Mouse (Mus musculus) CD4-positive helper T cell, adult 2 months (primary cell): ENCODE measurements around the gene Aqp7.

Experiments
- DNase-seq: peaks from one replicate; pipeline ENCODE4 v3.0.0-alpha.2; 2012; ENCODE audit warnings: low read depth, missing footprints, low spot score

Gene Aqp7

DNA sequence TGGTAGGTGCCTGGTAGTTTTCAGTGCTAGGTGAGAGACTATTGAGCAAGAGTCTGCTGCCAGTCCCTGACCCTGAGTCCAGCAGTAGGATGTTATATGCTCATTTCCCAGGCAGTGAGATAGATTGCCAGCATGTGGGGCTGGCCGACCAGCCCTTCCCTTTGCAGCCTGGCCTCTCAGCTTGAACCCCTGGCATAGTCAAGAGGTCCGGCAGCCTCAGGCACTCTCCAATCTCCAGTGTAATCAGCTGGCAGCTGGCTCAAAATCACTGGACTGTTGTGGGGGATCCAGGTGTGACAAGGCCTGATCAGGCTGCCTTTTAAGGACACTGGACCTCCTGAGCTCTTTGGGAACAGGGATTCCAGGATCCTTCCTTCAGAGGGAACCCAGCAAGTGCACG, 15.4 kb upstream of the Aqp7 start:
- DNase-seq, result no peak

DNA sequence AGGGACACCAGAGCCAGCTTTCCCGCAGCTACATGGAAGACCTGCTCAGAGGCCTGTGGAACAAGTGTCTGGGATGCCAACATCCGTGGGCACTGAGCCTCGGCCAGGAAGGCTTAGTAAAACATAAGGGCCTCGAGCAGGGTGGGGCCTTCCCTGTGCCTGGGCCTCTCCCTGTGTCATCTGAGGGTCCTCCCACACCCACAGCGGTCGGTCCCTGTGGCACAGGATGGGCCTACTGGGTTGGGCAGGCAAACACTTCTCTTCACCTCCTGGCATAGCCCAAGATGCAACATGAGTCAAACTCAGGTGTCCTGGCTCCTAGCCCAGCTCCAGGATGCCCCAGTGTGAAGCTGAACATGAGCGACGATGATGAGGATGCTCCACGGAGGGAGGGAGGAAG, 9.4 kb upstream of the Aqp7 start:
- no peak for DNase-seq

DNA sequence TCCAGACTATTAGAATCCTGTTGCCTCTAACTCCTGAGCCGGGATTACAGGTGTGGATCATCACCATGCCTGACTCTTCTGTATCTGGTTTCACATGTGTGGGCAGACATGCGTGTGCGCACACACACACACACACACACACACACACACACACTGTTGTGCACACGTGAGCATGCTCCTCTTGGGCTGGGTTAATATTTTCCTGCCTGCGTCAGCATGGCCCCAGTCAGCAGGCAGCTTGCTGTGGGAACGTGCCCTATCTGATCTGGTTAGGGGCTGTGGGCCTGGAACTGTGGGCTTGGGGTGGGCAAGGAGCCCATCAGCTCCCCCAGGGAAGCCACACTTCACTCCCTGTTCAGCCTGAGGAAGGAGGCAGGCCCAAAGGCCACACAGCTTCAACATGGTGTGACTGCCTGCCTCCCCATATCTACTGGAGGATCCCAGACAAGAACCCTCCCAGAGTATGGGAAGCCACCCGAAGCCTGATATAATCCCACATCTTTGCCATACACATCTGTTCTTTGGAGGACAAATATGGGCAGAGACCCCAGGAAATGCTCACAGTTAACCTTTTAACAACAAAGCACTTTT, 8.9 kb upstream of the Aqp7 start:
- no peak for DNase-seq

DNA sequence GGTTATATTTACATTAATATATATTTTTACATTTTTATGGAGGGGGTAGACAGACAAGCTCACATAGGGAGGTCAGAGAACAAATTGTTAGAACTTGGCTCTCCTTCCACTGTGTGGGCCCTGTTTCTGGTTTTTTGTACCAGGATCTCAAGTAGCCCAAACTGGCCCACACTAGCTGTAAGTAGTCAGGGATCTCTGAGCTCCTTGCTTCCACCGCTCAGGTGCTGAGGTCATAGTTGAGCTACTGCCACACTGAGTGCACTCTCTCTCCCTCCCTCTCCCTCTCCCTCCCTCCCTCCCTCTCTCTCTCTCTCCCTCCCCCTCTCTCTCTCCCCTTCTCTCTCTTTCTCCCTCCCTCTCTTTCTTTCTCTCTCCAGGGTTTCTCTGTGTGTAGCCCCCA, 8.3 kb upstream of the Aqp7 start:
- DNase-seq, result no peak

DNA sequence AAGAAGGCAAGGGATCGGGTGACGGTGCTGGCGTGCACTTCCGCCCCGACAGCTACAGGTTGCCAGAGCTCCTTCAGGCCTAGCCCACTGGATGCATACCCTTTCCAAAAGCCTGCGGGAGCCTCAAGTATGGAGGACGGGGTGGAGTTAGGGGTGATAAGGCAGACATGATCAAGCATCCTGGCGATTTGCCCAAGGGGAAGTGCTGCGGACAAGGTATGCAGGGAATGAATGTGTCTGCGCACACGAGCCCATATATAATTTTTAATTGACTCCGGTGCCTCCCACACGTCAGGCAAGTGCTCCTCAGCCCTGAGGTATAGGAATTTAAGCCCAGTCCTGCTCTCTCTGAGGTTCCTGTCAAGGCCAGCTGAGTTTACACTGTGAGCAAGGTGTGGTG, 7.2 kb upstream of the Aqp7 start:
- DNase-seq, result no peak

DNA sequence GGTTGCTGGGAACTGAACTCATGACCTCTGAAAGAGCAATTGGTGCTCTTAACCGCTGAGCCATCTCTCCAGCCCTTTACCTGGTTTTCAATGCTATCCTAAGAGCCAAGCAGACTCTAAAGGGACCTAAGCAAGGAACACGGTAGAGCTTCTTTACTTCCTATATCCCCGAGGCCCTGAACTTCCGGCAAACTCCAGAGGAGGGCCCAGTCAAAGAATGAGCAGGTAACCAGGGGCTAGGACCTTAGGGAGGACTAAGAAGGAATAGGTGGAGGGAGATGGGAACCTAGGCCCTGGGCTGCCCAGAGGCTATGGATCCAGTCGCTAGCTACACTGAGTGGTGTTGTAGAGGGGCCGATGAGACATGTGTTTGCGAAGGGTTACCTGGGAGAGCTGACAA, 3.8 kb upstream of the Aqp7 start:
- no peak for DNase-seq

DNA sequence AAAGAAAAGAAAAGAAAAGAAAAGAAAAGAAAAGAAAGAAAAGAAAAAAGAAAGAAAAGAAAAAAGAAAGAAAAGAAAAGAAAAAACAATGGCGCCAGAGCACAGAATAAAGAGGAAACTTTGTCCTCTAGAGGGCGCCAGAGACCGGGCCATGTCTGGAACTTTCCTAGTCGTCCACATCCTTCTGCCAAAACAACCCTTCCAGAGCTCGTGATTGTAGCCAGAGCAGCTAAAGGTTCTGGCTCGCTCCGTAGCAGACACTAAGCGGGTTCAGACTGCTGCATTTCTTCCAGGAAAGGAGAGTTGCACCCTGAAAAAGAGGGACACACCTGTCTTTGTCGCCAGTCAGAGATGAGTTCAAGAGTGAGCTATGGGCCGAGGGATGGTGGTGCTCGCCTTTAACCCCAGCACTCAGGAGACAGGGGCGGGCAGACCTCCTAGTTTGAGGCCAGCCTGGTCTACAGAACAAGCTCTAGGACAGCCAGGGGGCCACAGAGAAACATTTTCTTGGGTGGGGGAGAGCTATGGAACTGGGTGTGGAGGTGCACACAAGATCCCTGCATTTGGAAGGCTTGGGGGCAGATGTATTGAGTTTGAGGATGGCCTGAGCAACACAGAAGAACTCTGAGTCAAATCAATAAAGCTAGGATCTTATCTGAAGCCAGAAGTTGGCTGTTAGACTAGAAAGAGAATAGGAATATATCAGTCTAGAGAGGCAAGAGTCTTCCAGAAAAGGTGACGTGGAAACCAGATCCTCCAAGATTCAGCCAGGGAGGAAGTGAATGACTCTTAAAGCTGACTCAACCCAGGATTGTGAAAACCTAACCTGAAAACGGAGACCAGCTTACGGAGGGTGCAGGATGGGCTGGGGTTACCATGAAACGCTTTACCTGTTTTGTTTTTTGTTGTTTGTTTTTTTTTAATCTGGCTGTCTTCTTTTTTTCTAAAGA, 3.1 kb upstream of the Aqp7 start:
- peak; percentile 68 for DNase-seq

DNA sequence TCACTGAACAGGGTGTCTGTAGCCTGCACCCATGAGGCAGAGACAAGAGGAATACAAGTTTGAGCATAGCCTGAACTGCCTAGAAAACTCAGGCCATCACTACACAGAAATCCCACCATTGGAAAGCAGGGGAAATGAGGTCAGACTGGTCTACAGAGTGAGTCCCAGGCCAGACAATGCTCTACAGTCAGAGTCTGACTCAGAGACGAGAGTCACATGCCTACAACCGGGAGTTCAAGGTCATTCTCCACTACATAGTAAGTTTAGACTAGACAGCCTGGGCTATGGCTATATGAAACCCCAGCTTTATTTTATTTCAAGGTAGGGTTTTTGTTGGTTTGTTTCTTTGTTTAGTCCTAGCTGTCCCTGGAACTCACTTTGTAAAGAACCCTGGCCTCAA, 987 bp upstream of the Aqp7 start:
- no peak for DNase-seq

DNA sequence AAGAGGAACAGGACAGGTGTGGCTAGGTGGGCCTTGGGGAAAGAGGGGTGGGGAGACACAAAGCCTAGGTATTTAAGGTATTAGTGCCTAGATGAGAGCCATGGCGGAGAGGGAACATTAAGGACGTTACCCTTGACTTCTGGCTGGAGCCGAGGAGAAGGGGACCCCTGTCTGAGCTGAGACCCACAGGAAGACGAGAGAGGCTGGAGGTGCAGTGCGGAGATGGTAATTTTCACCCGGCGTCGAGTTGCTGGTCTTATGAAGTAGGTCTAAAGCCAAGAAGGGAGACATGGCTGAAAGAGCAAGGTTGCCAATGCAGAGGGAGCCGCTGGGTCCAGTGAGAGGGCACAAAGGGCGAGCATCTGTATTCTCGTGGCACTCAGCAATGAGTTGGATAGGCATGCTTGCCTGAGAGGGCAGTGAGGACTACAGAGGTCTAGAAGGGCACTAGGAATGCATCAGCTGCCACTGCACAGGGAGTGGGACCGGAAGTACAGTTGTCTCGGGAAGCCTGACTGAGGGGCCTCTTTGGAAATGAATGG, 1.6 kb downstream of the Aqp7 start:
- DNase-seq, result no peak

DNA sequence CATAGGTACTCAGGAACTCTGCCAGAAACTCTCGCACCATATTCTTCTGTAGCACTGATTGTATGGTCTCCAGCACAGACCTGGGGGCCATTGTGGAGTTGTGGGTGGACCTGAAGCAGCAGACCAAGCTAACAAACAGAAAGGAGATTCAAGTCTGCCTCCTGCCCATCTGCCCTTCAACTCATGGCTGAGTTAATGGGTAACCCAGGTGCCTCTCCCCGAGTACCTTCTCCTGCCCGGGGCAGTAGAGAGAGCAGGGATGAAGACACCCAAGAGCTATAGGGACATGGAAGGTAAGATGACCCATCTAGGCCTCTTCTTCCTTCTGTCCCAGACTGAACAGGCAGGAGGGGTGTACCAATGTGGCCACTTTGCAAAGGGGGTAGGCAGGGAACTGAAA, 2.7 kb downstream of the Aqp7 start:
- no peak for DNase-seq

DNA sequence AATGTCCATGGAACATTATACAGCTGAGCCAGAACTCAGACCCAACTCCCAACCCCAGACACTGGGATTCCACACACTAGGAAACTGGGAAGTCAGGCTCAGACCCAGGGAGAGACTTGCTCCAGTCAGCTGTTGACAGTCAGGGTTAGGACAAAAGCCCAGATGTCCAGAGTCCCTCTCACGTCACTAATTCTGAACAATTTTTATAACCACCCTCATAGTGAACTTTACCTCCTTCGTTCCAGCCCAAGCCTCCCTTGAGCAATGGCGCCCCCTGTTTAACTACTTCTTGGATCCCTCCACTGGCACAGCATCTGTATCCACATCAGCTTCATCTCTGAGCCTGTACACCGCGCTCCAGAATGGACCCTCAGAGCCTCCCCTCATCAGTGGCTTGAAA, 4.0 kb downstream of the Aqp7 start:
- DNase-seq, result no peak

DNA sequence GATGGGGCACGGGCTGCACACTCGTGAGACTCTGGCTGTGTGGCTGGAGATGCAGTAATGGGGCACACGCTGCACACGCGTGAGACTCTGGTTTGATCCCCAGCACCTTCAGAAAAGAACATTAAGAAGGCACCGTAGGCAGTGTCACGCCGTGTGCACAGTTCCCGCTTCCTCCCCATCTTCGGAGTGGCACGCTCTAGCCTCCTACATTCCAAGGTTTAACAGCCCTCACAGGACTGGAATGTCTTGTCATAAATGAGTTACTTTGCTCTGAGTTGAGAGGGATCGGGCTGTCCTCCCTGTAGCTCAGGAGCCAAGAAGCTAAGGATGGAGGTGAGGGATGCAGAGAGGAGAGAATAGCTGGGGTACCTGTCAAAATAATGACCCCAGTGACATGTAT, 5.1 kb downstream of the Aqp7 start:
- no peak for DNase-seq

DNA sequence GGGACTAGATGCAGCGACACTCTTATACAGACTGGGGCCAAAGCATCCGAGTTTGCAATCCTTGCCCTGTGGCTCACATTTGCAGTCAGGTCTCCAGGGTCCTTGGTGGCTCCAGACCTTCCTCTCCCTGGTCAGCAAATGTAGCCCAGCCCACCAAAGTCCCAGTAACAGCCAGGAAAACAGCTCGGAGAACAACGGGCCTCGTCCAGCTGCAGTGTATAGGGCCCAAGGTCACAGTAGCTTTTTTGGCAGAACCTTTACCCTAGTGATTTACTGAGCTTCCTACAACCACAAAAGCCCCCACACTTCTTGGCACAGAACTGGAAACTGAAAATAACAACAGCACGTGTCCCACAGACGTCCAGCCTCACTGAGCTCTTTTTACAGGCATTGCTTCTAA, 7.0 kb downstream of the Aqp7 start:
- DNase-seq, result no peak

DNA sequence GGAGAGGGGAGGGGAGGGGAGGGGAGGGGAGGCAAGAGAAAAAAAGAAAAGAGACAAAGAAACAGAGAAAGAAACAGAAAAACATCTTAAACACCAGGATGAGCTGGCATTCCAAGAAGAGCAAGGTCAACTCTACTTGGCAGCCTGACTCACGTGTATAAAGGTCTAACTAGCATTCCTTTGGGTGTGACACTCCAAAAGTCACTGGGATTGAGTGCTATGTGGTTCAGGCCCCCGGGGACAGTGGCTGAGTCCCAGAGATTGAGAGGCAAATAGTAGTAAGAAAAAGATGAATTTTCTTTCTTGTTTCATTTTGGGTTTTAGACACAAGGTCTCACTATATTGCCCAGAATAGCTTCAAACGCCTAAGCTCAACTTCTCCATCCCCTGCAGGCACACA, 10.0 kb downstream of the Aqp7 start:
- DNase-seq, result no peak

DNA sequence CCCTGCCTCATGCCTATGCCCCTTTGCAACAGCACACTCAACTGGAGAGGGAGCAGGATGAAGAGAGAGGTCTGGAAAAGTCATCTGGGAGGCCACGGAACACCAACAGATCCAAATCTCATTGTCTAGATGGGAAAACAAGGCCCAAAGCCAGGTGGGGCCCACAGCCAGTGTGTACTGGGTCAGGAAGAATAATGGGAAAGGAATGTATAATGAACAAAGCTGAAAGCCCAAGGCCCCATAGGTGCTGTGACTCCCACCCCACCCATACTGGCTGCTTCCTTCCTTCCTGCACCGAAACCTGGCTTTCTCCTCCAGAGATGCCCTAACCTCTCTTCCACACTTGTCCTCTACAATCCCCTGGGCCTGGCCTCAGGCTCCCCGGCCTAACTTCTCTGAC, 16.7 kb downstream of the Aqp7 start:
- no peak for DNase-seq

DNA sequence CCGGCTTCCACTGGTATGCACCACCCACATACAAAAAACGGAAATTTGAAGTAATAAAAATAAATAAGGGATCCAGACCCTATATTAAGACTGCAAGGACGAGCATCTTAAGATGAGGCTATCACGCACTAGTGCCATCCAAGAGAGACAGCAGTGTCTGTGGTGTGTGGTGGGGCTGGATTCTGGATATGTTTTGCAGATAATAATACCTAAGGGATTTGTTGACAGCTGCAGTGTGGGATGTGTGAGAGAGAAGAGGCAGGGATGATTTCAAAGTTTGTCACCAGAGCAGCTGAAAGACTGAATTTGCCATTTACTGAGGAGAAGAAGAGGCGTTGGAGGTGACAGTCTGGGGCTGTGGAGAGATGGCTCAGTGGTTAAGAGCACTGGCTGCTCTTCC, 18.6 kb downstream of the Aqp7 start:
- DNase-seq, result no peak

DNA sequence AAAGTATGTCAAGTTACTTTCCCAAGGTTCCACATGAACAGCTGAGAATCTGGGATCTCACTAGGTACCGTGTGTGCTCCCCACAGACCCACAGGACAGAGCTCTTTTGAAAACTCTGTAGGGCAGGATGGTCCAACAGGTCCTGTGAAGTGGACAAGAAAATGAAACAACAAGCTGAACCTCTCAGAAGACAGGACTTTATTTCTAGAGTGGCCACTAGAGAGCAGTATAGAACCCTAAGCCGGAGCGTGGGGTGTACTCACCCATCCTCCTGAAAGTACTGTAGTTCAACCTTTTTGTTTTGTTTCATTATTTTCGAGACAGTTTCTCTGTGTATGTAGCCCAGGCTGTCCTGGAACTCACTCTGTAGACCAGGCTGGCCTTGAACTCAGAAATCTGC, 19.7 kb downstream of the Aqp7 start:
- DNase-seq, result peak; percentile 28

DNA sequence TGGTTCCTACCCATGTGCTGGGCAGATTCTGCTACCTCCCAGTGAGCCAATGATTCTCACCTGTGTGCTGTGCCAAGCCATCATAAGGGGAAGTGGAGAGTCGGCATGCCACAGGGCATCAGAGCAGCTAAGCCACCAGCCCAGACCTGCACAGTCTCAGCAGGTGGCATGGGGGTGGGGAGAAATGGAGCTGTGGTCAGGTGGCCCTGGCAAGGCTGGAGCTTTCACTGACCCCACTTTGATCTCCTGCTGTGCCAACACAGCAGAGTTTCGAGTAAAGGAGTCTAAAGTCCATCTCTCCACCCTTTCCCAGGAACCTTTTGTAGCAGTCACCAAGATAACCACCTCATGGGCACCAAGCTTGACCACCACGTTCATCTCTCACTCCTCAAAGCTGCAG, 20.1 kb downstream of the Aqp7 start:
- no peak for DNase-seq

DNA sequence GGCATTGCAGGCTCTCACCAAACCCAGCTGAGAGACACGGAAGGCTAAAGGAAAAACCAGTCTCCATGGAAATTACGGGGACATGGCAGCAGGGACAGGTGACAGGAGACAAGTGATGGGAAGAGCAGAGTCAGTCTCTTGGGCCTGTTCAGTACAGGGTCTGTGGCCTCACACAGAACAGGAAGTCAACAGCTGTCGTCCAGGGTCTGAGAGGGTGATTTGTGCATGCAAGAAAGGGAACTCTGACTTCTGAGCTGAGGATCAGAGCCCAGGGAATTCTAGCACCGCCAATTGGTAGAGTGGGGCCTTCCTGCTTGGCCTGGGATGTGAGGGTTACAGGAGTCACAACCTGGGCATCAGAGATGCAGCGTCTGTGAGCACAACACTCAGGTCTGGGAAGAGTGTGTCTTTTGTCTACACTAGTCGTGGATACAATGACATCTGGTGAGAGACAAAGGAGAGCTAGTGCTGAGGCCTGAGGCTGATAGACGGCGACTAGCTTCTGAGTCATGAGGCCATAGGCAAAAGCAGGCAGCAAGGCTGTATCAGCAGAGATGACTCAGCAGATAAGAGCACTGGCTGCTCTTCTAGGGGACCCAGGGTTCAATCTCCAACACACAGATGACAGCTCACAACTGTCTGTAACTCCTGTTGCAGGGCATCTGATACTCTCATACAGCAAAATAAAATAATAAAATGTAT, 21.7 kb downstream of the Aqp7 start:
- DNase-seq, result no peak

DNA sequence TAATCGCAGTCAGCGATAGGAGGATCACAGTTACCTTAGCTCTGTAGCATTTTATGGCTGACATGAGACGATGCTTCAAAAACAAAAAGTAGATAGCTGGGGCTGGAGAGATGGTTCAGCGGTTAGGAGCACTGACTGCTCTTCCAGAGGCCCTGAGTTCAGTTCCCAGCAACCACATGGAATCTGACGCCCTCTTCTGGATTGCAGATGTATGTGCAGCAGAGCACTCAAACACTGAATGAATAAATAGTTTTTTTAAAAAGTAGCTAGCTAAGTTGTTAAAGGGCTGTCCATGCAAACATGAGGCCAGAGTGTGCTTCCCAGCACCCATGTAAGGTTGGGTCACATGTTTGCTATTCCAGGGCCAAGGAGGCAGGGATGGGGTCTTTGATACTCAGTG, 26.8 kb downstream of the Aqp7 start:
- no peak for DNase-seq

DNA sequence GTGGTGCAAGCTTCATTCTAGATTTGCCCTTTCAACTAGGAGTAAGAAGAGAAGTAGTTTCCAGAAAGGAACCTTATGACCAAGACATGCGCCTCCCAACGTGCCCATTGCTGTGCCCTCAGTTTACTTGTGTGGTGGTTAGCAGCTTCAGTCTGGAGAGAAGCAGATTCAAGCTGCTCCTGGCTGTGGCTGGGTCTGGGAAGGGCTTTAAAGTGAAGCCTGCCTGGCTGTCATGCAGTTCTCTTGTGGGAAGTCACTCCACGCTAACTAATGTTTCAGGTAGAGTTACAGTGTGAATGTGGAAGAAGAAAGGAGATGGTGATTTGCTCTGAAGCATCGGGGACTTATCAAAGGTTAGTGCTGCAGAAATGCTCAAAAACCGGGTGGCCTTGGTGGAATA, 32.1 kb downstream of the Aqp7 start:
- no peak for DNase-seq

DNA sequence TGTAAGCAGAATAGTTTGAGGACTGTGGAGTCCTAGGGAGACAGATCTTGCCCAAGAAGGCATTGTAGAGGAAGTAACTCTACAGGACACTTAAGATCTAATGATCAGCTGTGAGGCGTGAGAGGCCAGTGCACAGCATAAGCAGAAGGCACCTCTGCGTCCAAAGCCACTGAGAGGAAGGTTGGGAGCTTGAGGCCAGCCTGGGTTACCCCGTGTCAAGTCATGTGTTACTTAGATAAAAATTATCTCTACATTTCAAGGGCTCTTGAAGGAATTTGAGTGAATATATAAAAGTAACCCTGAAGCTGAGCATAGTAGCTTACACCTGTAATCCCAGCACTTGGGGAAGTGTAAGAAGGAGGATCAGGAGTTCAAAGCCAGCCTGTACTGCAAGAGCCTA, 34.6 kb downstream of the Aqp7 start:
- DNase-seq, result no peak
